Mouse (Mus musculus) erythroid progenitor cell, adult 5-6 weeks (primary cell): Measurements from ENCODE around the gene Cars2. TPM values are rescaled to one million over a fixed set of nuclear protein-coding genes. Genes with fewer than 3 reads are reported as not detected.
"Not testable (repeated sequence)": the region's sequence is repeated elsewhere in the genome, so short reads cannot be mapped to it uniquely, and the experiment has no call there.

Experiments used
- ATAC-seq: replicated peaks from 2 replicates; pipeline ENCODE4 v1.8.0; 2016; ENCODE audit warnings: moderate number of reproducible peaks, mild to moderate bottlenecking, moderate TSS enrichment, inconsistent platforms; ENCODE audit not compliant: poor library complexity, low FRiP score, severe bottlenecking
- total RNA-seq, 2 experiments: library from RNA; stranded (forward) in 1 of 2; stranded (reverse) in 1 of 2; fragments of 150-400 nt in 1 of 2; fragments of 186-747, 209-891 nt in 1 of 2; gene quantifications; 2 replicates each; pipeline versions ENCODE4 v1.2.3 to v1.2.4; 2015 to 2017; ENCODE audit warnings: low replicate concordance in 2 of 2

The Cars2 gene
- total RNA-seq, 2 experiments from 2014 or later: 18.5 to 44.4 TPM

GRCm38 (mm10) chr8:11478807-11479527 is 71.6 kb downstream of the Cars2 start:
- no peak for ATAC-seq

GRCm38 (mm10) chr8:11477811-11478761 is 72.5 kb downstream of the Cars2 start, which contains the start of gene Rab20:
Rab20 (minus strand) TSS chr8:11478710.
- ATAC-seq: no peak

DNA sequence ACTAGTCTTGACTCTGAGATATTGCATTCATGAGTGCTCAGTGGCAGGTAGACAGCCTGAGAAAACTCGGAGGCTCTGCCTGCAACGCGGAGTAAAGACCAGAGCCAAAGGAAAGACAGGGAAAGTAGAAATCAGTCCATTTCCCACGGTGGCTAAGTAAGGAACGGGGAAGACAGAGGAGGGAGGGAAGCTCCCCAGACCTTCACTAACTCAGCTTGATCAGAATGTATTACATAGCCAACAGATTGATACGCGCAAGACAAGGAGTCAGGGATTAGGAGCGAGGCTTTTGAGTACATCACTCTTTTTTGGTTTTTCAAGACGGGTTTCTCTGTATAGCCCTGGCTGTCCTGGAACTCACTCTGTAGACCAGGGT is 73.4 kb downstream of the Cars2 start:
- no peak for ATAC-seq

- ATAC-seq: no peak
Observed at GRCm38 (mm10) chr8:11476338-11477177, 74.0 kb downstream of the Cars2 start.

DNA sequence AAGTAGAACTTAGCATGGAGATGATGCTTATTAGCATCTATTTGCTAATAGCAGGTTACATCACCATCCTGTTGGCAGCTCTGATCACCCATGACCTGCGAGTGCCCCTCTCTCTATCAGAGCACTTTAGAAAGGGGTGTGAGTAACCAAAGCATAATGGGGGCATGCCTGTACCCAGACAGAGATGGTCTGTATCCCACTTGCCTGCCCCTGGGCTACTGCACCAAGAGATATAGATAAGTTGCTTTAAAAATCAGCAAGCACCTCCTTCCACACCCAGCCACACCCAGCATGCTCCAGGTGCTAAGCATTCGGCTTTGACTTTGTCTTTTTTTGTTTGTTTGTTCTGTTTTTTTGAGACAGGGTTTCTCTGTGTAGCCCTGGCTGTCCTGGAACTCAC is 74.7 kb downstream of the Cars2 start:
- no peak for ATAC-seq

DNA sequence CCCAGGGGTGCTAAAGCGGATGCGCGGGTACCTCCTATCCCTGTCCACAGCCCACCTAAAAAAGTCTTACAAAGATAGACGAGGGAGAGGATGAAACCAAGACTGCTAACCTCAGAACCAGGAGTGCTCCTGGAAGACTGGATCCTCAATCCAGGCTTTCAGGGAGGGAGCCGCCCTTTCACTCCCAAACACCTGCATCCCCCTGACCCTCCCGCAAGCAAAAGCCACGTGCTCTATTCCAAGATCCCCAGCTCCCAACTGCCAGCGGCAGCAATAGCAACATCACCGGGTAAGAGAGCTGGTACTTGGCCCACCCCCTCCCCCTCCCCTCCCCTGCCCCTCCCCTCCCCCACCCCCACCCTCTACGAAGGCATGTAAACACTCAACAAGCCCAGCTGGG is 75.2 kb downstream of the Cars2 start:
- no peak for ATAC-seq

GRCm38 (mm10) chr8:11473072-11473471 is 77.5 kb downstream of the Cars2 start:
- no peak for ATAC-seq

- ATAC-seq: no peak
Observed at GRCm38 (mm10) chr8:11471309-11471708, 79.3 kb downstream of the Cars2 start.

DNA sequence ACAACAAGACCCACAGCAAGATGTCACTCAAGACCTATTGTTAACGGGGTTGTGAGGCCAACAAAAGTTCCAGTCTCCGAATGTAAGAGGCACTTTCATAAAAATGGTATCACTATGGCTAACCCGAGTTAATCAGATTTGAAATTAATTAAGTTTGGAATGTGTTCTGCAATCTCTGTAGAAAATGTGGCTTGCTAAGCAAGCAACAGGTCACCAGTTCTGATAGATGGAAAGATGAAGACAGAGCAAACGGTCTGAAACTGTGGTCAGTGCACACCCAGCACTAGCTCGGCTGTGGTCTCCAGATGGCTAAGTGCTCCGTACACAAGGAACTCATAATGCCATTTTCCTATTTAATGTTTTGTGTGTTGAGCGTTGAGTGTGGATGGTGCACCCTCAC is 79.9 kb downstream of the Cars2 start:
- no peak for ATAC-seq

DNA sequence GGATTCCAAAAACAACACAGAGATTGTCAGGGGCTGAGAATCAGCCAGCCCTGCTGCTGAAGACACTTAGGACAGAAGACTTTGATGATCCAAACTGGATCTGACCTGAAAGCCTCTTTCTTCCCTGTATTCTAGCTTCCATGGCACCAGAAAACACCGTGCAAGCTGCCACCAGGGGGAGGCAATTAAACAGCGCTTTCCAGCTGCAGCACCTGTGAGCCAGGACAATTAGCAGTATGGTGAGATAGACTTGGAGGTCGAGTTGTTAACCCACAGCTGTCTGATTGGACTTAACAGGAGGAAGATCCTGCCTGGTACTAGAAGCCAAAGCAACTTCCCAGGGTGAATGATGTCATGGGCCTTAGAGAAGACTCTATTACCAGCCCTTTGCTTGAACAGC is 81.5 kb downstream of the Cars2 start:
- no peak for ATAC-seq

GRCm38 (mm10) chr8:11466528-11466927 is 84.1 kb downstream of the Cars2 start:
- ATAC-seq: not testable (repeated sequence)

GRCm38 (mm10) chr8:11465619-11466018 is 85.0 kb downstream of the Cars2 start:
- no peak for ATAC-seq

- ATAC-seq: no peak
Observed at GRCm38 (mm10) chr8:11464707-11464964, 85.9 kb downstream of the Cars2 start.

Other genes with a start within 250 kb of the Cars2 start
- not detected in 2 replicates for gene Col4a2, start 238.0 kb downstream of the Cars2 start, total RNA-seq (2015; ENCODE audit: low replicate concordance)
- gene Col4a2, start 238.0 kb downstream of the Cars2 start, total RNA-seq (2017; ENCODE audit: low replicate concordance): 0.23 and 0.39 TPM in 2 replicates
- 1.1 TPM in 1 of 2 replicates, not detected in the other for gene Col4a1, start 238.0 kb downstream of the Cars2 start, total RNA-seq (2015; ENCODE audit: low replicate concordance)
- 0.39 TPM in 1 of 2 replicates, not detected in the other for gene Col4a1, start 238.0 kb downstream of the Cars2 start, total RNA-seq (2017; ENCODE audit: low replicate concordance)
- gene Rab20, start 72.1 kb downstream of the Cars2 start, total RNA-seq (2015; ENCODE audit: low replicate concordance): 2.9 TPM in 1 of 2 replicates, not detected in the other
- 2.8 and 3.6 TPM in 2 replicates for gene Rab20, start 72.1 kb downstream of the Cars2 start, total RNA-seq (2017; ENCODE audit: low replicate concordance)
- 20.2 and 42.8 TPM in 2 replicates for gene Naxd, start 53.3 kb downstream of the Cars2 start, total RNA-seq (2015; ENCODE audit: low replicate concordance)
- 12.9 and 24.0 TPM in 2 replicates for gene Naxd, start 53.3 kb downstream of the Cars2 start, total RNA-seq (2017; ENCODE audit: low replicate concordance)
- gene Ing1, start 4.8 kb upstream of the Cars2 start, total RNA-seq (2015; ENCODE audit: low replicate concordance): 46.1 and 62.0 TPM in 2 replicates
- gene Ing1, start 4.8 kb upstream of the Cars2 start, total RNA-seq (2017; ENCODE audit: low replicate concordance): 56.3 and 81.8 TPM in 2 replicates
- 10.1 and 30.2 TPM in 2 replicates for gene Ankrd10, start 85.0 kb upstream of the Cars2 start, total RNA-seq (2015; ENCODE audit: low replicate concordance)
- 6.4 and 11.2 TPM in 2 replicates for gene Ankrd10, start 85.0 kb upstream of the Cars2 start, total RNA-seq (2017; ENCODE audit: low replicate concordance)
- not detected in 2 replicates for gene 1700016D06Rik, start 150.3 kb upstream of the Cars2 start, total RNA-seq (2015; ENCODE audit: low replicate concordance)
- gene 1700016D06Rik, start 150.3 kb upstream of the Cars2 start, total RNA-seq (2017; ENCODE audit: low replicate concordance): not detected in 2 replicates
- 4.3 and 12.2 TPM in 2 replicates for gene Arhgef7, start 176.9 kb upstream of the Cars2 start, total RNA-seq (2015; ENCODE audit: low replicate concordance)
- gene Arhgef7, start 176.9 kb upstream of the Cars2 start, total RNA-seq (2017; ENCODE audit: low replicate concordance): 12.9 and 15.0 TPM in 2 replicates